Mouse (Mus musculus) cerebellum, adult 11-12 months (tissue): Measurements from ENCODE around the gene Fam169b.

ENCODE experiments used
- DNase-seq: peaks from one replicate; pipeline ENCODE4 v3.0.0; 2022

Gene Fam169b

DNA sequence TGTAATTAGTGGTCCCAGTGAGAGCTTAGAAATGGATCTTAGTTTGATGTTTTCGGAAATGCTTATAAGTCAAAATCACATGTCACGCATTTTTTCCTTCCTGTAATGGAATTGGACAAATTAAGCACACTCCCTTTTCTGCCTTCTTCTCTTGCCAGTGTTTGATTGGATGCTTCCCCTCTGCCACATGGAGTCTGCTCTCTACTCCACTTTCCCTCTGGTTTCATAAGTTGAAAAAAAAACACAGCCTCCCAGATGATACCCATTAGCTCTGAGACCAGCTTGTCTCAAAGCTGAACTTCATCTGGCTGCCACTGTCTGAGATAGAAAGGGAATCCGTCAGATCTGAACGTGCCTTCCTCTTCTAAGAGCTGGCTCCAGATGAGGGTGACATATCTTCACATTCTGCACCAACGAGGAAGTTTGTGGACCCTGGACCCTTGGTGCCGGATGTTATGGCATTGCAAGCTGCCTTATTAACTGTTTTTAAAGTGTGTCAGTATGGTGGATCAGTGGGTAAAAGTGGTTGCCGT lies 52.6 kb downstream of the Fam169b start:
- no peak for DNase-seq

DNA sequence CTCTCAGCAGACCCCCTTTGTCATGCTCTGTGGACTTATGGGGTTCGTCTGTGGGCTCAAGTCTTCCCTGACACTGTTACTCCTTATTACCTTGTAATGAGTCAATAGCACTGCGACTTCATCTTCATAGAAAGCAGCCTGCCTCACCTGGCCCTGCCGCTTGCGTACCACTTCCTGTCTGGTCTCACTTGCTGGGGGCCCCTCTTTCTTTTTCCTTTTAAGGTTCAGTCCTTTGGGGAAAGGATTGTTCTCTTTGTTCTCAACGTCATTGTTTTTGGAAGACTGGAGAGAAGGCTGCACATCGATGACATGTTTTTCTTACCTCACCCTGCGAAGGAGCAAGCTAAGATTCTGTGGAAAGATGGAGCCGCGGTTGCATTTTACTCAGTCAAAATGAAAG lies 55.4 kb downstream of the Fam169b start:
- no peak for DNase-seq

DNA sequence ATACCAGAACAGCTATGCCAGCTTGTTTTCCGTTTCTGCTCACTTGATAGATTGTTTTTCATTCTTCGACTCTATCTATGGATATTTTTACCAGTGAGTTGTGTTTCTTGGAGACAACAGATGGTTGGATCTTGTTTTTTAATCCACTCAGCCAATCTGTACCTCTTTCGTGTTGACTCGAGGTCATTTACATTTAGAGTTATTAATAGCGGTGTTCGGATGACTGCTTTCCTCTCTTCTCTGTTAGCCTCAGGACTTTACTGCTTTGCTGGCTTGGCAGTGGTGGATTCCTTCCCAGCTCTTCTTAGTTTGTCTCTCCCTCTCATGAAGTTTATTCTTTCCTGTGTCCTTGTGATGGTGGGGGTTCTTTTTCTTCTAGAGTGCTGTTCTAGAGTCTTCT lies 59.2 kb downstream of the Fam169b start:
- DNase-seq: no peak

DNA sequence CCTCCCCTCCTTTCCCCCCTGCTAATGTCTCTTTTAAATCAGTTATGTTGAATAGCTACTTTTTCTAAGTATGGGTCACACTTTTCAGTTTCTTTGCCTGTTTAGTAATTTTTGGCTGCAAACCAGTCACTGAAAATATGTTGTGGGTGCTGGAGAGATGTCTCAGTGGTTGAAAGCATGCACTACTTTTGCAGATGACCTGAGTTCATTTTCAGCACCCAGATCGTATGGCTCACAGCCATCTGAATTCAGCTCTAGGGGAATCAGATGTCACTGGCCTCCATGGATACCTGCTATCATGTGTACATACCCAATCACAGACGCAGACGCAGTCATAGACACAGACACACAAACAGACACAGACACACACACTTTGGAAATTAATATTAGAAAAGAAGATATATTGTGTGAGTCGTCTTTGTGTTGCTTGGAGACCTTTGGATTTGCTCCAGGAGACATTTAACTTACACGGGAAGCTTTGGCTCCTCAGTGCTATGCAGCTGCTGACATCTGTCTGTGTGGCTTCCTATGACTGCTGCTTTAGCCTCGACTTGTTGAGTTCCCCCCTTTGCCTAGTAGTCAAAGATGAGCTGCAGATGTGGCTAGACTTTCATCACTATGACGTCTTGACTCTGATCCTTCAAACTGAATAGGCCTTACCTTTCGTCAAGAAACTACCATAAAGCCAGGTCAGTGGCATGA lies 63.6 kb downstream of the Fam169b start:
- no peak for DNase-seq

DNA sequence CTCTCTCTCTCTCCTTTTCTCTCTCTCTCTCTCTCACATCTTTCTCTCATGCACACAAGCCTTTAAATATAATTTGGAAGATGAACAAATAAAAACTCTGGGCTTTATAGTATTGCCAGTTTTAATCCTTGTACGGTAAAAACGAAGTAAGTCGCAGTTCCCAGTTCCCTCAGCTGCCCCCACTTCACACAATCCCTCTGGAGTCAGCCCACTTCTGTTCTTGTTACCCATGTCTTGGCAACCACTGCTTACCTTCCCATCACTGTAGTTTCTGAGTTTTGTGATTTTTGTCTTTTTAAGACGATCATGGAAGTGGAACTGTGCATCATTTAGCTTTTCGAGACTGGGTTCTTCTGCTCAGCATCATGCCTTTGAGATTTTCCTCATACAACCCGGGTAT lies 65.0 kb downstream of the Fam169b start:
- DNase-seq: no peak

DNA sequence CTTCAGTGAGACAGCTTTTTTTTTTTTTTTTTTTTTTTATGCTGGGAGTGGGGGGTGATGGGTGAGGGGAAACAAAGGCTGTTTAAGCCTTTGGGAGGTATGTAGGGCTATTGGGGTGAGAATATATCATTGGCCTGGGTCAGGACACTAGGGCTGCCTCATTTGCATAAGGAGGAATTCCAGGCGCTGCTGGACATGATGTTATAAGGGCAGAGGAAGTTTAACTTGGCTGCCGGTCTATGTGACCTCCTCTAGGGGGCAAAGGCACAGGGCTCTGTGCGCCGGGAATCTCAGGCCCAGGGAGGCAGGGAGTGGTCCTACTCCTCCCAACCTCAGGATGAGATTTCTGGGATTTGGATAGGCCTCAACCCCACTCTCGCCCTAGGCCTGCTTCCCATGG lies 70.9 kb downstream of the Fam169b start:
- DNase-seq: no peak

DNA sequence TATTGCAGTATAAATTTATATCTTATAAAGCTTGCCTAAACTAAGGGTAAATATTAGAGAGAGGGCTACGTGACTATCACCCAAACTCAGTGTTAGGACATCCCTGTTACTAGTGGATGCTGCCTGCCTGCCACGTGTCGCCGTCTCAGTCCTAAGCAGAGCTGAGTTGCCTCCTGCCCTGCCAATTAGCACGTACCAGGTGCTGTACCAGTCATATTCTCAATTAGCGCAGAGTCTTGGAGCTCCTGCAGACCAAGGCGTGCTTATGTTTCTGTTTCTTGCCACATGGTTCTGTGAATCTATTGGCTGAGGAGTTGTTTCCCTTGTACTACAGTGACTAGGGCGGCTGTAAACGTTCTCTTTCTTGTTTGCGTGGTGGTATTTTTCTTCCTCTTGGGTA lies 72.3 kb downstream of the Fam169b start:
- DNase-seq: no peak

DNA sequence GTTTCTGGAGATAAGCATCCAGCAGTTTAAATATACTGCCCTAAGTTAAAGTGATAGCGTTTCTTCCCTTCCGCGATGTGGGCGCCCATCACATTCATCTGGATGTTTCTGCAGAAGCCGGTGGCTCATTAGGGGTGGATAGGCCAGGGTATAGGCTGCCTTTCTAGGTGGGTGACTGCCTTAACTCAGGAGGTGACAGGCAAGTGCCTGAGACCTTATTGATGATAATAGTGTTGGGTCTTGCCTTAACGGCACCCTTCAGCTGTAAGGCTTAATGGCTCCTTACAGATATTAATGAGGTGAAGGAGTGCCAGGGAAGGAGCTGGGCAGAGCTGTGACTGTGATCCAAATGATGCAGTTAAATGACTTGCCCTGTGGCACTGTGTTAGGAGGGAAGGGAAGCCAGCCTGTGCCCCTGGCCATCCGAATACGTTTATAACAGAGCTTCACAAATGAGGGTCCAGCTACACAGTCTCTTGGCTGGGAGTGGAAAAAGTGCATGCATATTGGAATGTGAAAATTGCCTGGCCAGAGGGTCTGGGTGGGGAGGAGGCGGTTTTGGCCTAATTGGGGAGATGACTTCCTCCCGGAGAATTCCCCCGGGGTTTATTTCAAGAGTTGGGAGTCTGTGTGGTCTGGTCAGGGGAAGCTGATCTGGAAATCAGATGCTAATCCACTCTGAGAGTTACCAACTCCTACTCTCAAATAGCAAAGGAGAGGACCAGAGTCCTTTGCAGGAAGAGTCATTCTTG lies 81.9 kb downstream of the Fam169b start:
- DNase-seq: no peak

DNA sequence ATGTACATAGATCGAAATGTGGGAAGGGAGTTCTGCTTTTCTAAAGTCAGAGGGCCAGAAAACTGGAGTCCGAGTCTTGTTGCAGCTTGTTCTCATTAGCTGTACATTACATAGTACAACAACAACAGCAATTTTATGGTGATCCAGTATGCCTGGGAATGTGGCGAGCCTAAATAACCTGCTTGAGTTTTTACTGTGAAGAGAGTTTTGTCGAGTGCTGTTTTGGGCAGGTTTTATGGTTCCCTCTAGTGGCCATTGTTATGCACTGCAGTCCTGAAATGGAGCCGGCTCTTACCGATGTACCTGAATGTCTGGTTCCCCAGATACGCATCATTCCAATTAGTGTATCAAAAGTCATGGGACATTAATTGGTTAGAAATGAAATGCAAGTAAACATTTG lies 83.8 kb downstream of the Fam169b start:
- DNase-seq: peak; percentile 31

DNA sequence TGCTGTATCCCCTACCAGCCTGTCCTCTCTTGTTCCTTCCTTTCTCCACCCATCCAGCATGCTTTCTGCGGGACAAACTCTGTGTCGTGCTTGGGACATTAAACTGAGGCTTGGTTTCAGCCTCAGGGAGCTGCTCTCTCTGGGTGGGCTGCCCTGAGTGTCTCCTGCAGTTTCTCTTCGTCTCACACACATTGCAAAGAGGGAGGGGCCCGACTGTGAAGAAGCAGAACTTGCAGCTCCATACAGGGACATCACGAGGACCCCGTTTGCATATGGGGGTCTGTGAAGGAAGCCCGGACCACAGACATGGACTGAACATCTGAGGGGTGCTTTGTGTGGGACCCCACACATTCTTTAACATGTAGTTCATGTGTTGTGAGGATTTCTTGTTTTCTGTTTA lies 89.0 kb downstream of the Fam169b start:
- no peak for DNase-seq

DNA sequence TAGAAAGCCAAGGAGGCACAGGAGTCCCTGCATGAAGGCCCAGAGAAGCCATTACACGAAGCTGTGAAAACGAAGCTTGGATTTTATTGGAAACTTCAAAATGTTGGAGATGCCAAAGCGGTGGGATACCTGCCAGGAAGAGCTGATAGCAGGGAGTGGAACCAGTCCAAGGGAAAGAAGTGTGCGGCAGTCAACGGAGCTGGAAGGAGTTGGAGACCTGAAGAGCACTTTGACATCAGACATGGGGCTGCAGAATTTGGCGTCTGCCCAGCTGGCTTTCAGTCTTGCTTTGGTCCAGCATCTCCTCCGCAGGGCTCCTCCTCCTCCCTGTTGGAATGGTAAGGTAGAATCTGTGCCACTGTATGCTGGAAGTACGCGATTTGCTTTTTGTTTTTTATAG lies 92.1 kb downstream of the Fam169b start:
- peak; percentile 15 for DNase-seq

DNA sequence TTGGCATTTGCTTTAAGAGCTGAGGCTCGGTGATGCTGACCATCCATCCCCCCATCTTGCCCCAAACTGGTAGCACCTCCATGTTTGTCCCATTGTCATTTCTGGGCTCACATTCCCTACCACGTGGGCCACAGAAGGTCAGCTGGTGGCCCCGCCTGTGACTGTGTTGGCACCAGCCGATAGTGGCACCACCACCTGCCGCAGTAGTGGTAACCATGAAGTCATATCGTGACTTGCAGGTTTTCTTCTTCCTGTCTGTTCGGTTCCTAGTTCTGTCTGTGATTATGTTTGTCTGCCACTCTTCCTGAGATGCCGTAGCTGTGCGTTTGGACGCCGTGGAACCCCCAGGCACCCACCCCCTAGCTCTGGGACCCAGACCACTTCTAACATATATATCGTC lies 95.3 kb downstream of the Fam169b start:
- no peak for DNase-seq

DNA sequence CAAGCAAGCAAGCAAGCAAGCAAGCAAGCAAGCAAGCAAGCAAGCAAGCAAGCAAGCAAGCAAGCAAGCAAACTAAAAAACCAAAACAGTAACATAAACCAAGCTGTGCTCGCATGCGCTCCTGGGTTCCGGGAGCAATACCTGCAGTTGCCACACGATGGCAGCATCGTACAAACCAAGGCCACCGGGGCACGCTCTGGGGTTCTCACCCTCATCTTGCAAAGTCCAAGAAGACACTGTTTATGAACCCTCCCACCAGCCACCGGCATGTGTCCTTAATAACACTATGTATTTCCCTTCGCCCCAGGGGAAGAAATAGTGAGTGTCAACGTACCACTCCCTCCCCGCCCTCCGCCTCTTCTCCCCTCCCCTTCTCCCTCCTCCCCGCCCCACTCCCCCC lies 96.1 kb downstream of the Fam169b start:
- DNase-seq: peak; percentile 26

DNA sequence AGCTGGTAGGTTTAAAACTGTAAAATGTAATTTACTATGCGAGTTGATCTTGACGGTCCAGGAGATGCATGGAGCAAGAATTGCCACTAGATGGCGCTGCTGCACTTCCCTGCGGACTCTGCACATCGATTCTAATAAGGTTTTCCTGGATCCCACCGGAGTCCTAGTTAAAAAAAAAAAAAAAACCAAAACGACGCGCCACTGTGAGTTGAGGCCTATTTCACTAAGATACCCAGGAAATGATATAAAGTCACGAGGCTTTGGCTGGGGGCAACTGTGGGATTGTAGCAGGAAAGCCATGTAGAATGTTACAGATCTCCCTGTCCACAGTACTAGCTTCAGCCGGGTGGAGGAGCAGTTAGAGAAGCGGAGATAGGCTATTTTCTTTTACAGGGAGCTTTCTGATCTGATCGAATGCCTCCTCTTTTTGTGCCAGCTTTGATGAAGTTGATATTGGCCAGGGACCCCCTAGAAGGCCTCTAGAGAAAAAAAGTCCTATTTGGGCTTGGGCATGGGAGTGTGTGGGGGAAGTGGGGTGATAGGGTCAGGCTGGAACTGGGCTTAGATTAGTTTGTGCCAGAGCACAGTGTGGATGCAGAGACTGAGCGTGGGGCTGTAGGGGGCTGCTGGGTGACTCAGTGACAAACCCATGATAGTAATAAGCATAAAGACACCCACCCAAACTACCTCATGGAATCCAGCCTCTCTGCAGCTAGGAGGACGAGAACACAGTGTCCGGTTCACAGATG lies 100.6 kb downstream of the Fam169b start:
- peak; percentile 20 for DNase-seq

DNA sequence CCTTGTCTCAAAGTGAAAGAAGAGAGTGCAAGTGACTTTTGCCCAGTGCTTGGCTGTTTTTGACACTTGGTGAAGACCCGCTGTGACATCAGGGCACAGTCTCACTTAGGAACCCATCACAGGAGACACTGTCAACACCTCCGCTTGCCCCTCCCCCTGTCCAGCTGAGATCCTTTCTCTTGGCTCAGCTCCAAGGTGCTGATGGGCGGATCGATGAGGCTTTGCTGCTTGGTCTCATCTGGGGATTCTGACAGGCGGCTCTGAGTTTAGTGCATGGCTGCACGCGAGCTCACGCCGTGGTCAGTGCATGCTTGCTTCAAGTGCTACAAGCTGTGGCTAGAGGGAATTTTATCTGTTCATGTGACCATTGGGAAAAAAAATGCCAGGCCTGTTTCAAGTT lies 108.5 kb downstream of the Fam169b start:
- DNase-seq: no peak

DNA sequence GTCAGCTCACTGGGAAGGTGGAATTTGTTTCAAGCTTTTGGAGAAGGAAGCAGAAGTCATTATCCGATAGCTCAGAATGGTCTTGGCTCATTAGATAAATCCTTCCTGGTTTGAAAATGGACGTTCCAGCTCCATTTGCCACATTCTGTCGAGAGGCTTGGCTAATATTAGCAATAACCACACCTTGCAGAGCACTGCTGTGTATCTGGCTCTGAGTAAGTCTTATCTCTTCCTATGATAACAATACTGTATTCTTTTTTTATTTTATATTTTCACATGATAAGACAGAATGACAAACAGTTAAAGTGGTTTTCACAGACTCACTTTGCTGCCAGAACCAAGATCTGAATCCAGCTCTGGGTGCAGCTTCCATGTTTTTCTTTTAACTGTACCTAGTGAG lies 113.1 kb downstream of the Fam169b start:
- no peak for DNase-seq

DNA sequence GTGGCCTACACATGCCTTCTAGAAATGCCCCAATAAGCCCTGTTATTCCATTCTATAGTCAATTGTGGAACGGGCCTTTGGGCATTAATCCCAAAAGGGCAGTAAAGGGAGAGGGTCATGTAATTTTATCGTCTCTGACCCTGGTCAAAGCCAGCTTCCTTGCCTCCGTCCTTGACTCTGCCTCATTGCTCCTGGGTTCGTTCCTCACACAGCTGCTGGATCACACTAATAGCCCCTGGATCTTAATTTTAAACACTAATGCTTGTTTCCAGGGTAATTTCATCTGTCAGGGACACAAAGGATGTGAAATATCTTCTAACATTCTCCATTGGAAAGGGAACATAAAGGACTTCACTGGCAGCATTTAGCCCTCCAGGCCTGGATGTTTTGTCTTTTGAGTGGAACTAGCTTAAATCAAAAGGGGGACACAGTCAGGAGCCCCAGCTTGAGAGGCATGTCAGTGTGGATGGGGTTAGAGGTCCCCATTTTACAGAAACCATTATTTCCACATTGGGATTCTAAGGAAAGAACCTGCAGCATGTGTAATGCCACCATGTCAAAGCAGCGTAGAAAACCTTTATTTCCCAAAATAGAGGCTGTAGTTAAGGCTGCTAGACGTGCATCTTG lies 122.2 kb downstream of the Fam169b start:
- DNase-seq: no peak

DNA sequence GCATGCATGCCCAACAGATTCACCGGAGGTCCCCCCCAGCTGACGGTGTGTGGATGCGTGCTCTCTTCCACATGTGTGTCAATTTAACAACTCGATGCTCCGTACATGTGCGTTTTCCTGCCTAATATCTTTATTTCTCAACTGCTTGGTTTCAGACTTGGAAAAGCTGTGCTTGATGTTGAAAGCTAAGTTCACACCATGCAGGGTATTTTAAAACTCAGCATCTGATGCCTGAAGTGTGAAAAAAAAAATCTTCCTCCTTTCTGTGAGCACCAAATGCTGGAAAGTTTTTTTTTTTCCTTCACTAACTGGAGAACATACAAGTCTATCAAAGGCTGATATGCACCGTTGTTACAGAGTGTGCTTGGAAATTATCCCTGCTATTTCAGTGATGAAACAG lies 126.9 kb downstream of the Fam169b start:
- DNase-seq: no peak

DNA sequence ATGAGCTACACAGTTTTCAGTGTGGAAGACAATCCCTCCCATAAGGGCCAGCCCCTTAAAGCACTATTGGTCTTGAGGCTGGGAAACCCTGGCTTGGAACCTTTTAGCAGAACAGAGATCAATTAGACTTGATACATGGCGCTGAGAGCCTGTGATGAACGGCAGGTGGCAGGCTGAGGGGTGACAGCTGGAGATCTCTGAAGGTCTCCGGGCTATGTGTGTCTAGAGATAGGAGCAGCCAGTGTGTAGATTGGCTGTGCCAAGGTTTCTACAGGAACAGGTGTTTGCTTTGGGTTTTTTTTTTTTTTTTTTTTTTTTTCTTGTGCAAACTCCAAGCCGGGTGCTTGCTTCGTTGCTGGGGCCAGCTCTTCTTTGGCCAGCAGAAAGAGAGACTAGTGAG lies 135.0 kb downstream of the Fam169b start:
- peak; percentile 77 for DNase-seq
